Mouse (Mus musculus) pancreas, adult 10 weeks (tissue): Measurements from ENCODE around the gene Dhx38. TPM values are rescaled to one million over a fixed set of nuclear protein-coding genes. Genes with fewer than 3 reads are reported as not detected.

Experiments
- polyA plus RNA-seq: library from polyadenylated mRNA; stranded (reverse); fragments of 350-450 nt; fragmentation: Illumina TruSeq; extraction: RNeasy Lipid Tissue Mini Kit (QIAGEN cat#74804); gene quantifications from one replicate; pipeline ENCODE4 v1.2.3, GENCODE M21; 2015; ENCODE audit warnings: low read depth, low replicate concordance; ENCODE audit not compliant: insufficient read depth

Dhx38 gene
- 3.5 TPM for polyA plus RNA-seq

DNA sequence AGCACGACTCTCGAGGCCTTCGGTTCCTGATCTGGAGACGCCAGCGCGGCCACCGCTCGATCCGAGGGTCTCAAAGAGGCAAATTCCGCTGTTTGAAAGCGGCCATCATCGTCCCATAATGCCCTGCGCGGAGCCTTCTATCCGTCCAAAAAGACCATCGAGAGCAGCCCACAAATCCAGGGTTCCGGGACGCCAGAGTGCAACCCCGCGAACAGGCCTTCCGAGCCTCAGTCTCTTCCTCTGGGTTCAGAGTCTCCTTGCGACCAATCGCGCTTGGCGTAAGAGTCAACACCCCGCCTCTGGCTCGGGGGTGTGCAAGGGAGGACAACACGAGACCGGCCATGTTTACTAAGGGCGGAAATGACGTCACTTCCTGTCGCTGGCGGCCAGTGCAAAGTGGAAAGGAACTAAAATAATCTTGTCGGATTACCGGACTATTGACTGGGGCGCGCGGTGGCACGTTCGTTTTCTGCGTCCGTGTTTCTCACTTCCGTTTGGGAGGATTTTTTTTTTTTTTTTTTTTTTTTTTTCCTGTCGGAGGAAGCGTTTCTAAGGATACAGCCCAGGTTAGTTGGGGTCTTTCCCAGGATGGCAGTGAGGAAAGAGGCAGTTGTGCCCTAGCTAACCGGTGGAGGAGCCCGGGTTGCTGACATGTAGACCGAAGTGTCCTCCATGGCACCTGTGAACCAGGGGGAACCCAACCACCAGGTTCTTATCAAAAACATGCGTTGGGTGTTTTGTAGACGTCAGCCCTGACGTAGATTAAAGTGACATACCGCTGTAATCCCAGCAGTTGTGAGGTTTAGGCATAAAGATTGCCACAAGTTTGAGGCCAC is at the start of gene Dhx38, which contains the start of gene Txnl4b:
Dhx38 (minus strand) TSS at position 364 of the 836 bp plus-strand sequence.
Txnl4b (plus strand) TSS at position 395 of the 836 bp plus-strand sequence.

DNA sequence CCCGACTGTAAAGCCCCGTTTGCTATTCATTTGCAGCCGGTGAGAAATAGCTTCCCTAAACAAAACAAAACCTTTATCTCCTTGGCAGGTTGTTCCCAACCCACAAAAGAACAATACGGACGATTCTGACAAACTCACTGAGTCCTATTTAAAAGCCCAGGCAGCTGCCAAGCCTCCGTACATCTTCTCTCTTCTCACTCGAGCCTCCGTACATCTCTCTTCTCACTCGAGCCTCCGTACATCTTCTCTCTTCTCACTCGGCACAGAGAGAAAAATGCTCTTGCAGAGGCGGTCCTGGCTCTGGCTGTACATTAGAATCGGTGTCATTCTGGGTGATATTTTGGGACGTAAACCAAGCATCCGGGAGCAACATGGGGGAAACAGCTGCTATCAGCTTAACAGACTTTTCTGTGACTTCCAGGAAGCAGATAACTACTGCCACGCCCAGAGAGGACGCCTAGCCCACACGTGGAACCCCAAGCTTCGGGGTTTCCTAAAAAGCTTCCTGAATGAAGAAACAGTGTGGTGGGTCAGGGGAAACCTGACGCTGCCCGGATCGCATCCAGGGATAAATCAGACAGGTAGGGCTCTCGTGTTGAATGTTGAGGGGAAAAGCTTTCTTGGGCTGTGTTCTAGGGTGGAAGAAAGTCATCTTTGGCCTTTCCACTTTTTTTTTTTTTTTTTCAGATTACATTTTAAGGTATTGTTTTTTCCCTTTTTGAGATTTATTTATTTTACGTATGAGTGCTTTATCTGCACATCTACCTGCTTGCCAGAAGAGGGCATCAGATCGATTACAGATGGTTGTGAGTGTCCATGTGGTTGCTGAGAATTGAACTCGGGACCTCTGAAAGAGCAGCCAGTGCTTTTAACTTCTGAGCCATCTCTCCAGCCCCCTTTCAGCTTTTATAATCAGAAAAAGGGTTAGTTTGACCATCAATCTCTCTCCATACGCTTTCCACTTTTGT is 48.9 kb upstream of the Dhx38 start, which contains the start of gene Pkd1l3:
Pkd1l3 (plus strand) TSS at position 275 of the 968 bp plus-strand sequence.

DNA sequence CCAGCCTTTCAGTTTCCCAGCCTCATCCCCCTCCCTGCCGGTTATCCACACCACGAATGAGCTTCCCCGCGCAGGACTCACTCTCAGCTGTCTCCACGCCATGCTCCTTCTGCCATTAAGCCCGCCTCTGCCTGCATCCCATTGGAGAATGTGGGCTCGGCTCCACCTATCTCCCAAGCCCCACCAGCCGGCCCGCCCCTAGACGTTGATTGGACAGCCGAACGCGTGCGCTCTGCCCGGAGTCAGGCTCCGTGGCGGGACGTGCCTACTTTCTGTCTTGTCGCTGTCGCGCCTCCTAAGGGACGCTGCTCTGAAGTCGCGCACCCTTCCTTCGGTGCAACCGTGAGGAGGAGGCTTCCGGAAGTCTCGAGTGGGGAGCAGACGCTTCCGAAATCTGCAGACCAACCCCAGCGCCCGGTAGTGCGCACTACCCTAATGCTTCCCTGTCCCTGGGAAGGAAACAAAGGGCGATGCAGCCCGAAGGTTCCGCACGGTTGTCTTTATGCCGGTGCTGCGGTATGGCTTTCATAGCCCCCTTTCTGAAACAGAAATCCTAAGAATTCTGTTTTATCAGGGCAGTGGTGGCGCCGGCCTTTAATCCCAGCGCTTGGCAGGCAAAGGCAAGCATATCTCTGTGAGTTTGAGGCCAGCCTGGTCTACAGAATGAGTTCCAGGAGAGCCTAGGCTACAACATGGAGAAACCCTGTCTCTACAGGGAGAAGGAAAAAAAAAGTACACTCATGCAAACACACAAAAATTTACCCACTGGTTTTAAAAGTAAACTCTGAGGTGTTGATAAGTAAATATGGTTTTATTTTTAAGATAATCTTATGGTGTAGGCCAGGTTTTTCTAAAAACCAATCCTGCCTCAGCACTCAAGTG is 42.9 kb upstream of the Dhx38 start, which contains the start of gene Dhodh:
Dhodh (minus strand) TSS at position 403 of the 882 bp plus-strand sequence.

DNA sequence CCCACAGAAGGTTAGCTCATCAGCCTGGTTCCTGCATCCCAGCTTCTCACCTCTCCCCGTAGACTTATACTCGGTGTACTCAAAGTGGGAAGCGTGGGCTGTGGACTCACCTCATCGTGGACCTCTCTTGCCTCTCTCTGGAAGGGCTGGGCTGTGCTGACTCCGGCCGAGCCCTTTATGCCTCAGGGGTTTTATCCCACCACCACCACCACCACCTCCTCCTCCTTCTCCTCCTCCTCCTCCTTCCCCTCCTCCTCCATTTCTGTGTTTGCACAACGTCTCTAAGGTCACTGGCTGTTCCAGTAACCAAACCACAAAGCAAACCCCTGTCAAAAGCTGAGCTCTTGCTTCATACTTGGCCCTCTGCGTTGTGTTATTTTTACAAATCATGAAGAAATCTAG is 13.2 kb upstream of the Dhx38 start, which contains the start of gene Hp:
Hp (minus strand) TSS at position 273 of the 402 bp plus-strand sequence.

Other genes with a start within 250 kb of the Dhx38 start
- not detected for gene Pmfbp1, start 71.8 kb downstream of the Dhx38 start, polyA plus RNA-seq
- gene Txnl4b, start within 50 bp of the Dhx38 start, polyA plus RNA-seq: 1.9 TPM
- gene Hp, start 13.3 kb upstream of the Dhx38 start, polyA plus RNA-seq: 14.1 TPM
- gene Dhodh, start 42.8 kb upstream of the Dhx38 start, polyA plus RNA-seq: 5.6 TPM
- not detected for gene Pkd1l3, start 48.7 kb upstream of the Dhx38 start, polyA plus RNA-seq
- 22.8 TPM for gene Ist1, start 127.4 kb upstream of the Dhx38 start, polyA plus RNA-seq
- gene Zfp821, start 139.7 kb upstream of the Dhx38 start, polyA plus RNA-seq: 4.0 TPM
- 2.8 TPM for gene Atxn1l, start 171.9 kb upstream of the Dhx38 start, polyA plus RNA-seq
- 20.7 TPM for gene Ap1g1, start 212.7 kb upstream of the Dhx38 start, polyA plus RNA-seq